Mouse (Mus musculus): ENCODE measurements around the gene Rasgef1b.
"Not testable (repeated sequence)": the region's sequence is repeated elsewhere in the genome, so short reads cannot be mapped to it uniquely, and the experiment has no call there.

The Rasgef1b gene

DNA sequence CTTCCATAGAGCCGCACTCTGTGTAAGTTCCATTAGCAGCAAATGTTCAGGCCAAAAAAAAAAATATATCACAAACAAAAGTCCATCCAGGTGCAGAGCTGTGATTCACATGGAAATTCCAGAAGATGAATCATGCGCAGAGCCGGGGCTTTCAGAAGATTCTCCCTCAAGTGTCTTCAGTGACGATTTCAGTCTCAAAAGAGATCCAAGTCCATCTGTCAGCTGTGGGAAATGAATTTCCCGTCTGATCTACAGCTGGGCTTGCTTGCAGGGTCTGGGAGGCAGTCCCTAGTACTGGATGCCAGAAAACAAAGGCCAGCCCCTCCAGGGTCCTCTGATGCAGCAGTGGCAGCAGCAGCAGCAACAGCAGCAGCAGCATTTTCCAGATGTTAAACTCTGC, 510.5 kb downstream of the Rasgef1b start:
- no peak for DNase-seq (ENCODE audit: low read depth, low spot score)

DNA sequence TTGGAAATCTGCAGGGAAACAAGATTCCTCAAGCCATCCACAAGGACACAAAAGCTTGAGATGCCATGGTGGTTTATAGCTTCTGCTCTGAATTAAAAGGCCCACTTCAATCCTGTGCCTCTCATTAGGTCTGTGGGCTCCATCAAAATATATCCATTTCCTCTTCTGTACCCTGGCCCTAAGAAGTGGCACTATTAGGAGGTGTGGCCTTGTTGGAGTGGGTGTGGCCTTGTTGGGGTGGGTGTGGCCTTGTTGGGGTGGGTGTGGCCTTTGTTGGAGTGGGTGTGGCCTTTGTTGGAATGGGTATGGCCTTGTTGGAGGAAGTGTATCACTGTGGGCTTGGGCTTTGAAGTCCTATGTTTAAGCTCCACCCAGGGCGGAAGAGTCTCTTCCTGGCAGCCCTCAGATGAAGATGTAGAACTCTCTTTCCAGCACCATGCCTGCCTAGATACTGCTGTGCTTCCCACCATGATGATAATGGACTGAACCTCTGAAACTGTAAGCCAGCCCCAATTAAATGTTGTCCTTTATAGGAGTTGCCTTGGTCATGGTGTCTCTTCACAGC, 512.2 kb downstream of the Rasgef1b start:
- not testable (repeated sequence) for DNase-seq (ENCODE audit: low read depth, low spot score)

DNA sequence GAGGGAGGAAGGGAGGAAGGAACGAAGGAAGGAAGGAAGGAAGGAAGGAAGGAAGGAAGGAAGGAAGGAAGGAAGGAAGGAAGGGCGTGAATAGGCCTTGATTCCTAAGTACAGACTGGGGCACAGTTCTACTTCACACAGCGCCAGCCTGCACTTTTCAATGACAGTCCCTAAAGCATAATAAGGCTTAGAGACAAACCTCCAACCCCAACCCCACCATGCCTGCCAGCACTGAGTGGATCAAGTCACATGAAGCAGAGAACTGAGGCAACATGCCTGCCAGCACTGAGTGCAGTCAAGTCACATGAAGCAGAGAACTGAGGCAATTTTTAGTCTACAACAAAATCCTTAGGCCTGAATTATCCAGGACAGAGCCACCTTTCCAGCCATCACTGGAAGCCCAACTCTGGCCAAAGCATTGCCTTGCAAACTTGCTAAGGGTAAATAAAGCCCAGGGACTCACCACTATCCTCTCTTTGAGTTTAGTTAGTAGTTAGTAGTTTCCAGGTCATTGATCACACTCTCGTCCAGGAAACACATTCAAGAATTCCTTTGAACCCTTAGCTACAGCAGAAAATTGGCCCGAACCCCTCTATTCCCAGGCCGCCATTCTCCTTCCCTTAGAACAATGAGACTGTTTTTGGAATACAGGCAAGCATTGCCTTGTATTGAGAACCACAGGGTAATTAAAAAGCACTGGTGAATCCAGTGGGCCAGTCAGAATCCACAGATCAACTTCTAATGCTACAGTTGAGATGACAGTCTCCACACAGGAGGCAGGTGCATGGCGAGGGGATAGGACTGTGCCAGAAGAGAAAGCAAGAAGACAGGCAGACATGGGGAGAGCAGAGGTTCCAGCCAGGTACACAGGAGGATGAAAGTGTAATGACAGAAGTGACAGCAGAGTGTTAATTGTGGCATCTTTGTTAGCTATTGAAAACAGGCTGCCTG, 513.4 kb downstream of the Rasgef1b start:
- no peak for DNase-seq (ENCODE audit: low read depth, low spot score)

DNA sequence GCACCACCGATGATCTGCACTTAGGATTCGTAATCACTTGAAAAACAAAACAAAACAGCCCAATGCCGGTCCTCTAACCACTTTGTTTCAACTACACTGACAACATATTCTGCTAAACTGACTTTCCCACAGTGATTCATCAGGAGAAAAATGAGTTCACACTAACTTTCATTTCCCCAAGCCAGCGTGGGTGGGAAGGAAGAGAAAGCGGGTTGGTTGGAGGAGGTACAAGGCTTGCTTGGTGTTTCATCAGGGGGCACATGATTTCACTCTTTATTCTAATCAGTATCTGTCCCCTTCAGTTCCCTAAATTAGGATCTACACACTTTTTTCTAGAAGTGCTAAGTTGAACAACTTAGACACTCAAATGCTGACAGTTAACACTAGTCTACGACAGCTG, 514.5 kb downstream of the Rasgef1b start:
- peak; percentile 9 for DNase-seq (ENCODE audit: low read depth, low spot score)

DNA sequence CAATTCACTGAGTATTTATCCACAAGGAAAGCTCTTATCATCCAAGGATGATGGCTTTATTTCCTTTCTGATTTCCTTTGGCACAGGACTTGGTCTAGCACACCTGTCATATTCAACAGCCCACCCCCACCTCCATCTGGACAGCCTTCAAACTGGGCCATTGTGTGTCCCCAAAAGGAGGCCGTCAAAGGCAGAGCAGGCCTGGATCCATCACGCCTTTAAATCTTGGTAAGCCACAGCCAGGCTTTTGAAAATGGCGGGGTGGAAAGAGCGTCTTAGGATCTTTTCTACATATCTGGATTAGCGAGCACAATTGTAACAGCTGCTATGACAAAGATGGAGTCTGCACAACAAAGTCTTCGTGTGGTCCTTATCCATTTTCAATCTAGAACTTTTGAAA, 515.7 kb downstream of the Rasgef1b start:
- no peak for DNase-seq (ENCODE audit: low read depth, low spot score)

DNA sequence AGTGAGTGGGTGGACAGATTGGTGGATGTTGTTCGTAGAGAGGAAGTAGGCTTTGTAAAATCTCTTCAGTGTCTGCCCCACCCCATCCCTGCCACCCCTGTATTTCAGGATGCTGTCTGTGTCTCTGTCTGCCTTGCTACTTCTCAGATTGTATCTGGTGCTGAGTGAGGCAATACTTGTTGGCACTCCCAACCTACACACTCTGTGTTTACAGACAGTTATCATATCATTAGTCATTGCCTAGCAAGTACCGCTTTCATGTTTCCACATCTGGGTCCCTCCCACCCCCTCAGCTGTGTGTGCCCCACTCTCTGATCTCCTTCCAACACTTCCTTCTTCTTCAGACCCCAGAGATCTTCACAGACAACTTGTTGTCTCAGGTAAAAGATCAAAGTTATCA, 525.4 kb downstream of the Rasgef1b start:
- DNase-seq (ENCODE audit: low read depth, low spot score), result peak; percentile 11

DNA sequence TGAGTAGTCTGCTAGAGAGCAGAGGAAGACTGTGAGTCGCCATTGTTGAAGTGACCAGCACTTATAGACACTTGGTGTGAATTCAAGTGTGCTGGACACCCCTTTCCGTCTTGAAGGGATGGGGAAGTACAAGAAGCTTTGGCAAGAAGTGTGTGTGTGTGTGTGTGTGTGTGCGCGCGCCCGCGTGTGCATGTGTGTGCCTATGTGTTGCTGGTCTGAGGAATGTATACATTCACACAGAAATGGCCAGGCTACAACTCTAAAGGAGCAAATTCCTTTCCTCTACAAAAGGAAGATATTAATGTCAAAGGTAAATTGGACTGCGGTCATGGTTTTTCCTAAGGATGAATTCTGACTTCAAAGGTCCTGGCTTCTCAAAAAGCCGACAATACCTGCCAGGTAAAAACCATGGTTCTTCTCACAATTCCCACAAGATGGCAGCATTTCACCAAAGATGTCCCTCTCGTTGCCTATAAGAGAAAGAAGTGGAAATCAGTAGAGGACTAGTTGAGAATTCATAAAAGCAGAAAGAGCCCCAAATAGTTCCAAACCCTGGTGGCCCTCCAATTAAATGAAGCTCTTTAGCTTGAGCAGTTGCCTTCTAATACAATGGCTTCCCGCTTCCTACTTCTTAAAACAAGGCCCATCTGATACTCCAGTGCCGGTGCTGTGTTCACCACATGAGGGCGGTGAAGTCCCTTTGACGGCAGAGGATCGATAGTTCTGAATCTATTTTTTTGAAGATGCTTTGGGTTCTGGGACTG, 526.6 kb downstream of the Rasgef1b start:
- peak; percentile 74 for DNase-seq (ENCODE audit: low read depth, low spot score)

DNA sequence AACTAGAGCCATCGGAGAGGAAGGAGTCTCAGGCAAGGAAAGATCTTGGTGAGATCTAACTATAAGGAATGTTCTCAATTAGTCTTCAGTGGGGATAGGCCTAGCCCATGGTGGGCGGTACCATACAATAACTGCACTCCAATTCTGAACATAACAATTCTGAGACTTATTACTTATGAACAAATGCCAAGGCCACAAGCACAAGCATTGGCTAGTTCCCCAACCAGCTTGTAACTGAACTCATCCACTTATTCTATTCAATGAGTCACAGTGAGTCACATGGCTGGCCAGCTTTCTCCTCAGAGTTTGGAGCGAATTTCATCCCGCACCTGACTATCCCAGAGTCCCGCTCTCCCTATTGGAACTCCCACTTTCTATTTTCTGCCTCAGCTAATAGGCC, 533.4 kb downstream of the Rasgef1b start:
- DNase-seq (ENCODE audit: low read depth, low spot score), result no peak

DNA sequence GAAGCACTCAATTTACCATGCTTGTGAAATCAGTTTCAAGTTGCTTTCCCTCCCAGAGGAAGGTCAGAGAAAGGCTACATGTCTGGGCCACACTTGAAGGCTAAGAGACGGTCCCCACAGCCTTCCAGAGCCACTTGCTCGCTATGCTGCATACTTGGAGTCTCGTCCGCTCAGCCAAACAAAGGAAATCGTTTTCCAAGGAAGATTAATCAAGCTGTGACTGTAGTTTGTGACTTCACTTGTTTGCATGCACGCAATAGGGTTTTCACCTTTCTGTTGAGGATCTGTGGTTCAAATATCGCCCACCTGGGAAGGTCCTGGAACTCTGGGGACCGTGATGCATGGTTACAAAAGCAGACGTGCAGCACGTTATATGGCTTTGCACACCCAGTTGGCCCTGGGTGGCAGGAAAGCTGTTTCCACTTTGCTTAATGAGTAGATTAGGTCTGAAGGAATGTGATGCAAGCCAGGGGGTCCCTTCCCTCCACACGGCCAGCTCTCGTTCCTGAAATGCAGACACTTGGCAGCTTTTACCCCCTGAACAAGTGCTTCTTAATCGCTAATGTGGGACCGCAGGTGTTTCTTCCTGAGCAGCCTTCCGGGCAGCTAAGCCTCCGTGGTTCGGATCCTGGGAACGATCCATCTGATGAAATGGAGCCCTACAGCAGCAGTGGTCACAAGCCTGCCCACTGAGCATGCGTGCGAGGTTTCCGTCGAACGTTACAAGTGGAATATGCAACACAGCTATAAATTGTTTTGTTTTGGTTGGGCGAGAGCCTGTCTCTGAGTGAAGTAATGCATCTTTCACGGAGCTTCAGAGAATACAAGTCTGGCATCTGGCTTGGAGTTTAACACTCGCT, 537.7 kb downstream of the Rasgef1b start:
- DNase-seq (ENCODE audit: low read depth, low spot score), result no peak

DNA sequence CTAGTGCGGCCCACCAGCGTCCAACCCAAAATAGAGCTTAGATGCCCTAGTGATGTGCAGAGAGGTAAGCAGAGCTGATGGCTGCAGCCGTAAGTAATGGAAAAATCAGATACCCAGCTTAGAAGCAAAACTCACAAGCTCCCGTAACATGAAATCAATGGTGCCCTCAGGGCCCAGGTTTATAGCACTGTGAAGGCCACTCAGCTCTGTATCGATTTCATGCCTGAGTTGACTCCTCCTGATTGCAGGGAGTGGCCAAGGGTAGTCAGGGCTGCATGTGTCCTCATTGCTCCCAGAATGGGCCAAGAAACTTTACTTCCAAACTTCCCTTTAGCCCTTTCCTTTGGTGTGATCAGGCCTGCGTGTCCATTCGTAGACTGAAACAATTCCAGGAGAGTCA, 545.2 kb downstream of the Rasgef1b start:
- no peak for DNase-seq (ENCODE audit: low read depth, low spot score)

DNA sequence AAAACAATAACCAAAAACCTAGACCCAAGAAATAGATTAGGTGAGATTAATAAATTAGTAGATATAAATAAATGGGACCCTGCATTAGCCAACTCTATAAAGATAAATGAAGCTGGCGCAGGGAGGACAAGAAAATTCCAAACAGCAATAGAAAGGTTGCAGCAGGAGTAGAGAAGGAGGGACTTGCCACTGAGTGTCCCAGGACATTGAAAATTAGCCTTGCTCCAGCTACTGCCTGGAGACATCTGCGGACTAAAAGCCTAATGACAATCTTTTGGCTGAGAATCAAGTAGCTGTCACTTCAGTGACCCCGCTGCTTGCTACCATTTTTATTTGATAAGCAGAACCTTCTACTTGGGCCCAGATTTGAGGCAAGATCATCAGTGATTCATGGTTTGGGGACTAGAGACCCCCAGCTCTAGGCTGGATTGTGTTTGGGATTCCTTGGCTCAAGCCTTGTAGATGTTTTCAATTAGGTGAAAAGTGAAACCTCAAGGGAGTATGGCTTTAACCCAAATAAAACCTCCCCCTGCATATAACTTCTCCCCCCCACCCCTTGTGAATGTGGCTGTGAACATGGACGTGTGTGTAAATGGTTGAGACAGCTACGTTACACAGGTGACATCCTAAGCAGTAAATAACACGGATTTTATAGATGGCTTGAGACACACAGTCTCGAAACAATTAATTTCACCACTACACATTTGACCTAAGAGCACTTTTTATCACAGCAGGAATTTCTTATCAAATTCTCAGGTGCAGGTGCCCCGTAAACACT, 554.1 kb downstream of the Rasgef1b start:
- DNase-seq (ENCODE audit: low read depth, low spot score), result no peak

DNA sequence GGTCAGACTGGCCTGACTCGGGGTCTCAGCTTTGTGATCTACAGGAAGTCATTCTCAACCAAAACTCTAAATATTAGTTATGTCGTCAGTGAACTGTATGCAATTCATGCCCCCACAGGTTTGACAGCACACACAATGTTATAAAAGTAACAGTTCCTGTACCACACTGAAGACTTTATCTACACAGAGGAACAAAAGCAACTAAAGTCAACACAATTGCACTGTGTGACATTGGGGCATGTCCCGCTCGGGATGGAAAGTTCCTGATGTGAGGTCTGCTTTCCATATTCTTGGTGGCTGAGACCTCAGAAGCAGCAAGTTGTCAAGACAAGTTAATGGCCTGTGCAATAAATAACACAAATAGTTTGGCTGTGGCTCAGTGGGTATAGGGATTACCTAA, 559.0 kb downstream of the Rasgef1b start:
- no peak for DNase-seq (ENCODE audit: low read depth, low spot score)

DNA sequence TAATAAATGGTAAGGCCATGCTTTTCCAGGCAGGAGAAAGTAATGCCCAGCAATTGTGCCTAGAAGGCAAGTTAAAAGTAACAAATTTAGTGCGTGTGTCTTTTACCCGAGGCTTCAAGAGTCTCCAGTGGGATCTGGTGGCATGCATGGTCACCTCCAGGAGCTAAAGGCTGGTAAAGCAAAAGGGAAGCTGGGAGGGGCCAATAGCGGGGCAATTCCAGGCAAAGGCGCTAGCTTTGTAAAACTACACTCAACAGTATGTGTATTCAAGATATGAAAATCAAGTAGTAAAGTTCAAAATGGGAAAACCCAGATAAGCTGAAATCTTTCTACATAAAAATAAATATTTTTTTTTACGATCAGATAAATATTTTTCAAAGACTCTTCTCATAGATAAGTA, 561.1 kb downstream of the Rasgef1b start:
- DNase-seq (ENCODE audit: low read depth, low spot score), result no peak

Data from CD4-positive, CD25-positive, alpha-beta regulatory T cell, adult 2 months (primary cell).